Mouse (Mus musculus) CD4-positive, CD25-positive, alpha-beta regulatory T cell, adult 4 months (primary cell): ENCODE data around the gene Cbr4. TPM values are rescaled to one million over a fixed set of nuclear protein-coding genes. Genes with fewer than 3 reads are reported as not detected.

ENCODE experiments used
- ATAC-seq: one replicate; pipeline ENCODE4 v1.8.0; 2017
- polyA plus RNA-seq, 2 experiments: library from polyadenylated mRNA; unstranded; fragments of 100-300 nt; shearing (Covaris generic); gene quantifications; one replicate each; pipeline ENCODE4 v1.2.1; 2017

Cbr4 gene
- polyA plus RNA-seq, 2 experiments from 2014 or later, result 10.4 to 24.3 TPM

DNA sequence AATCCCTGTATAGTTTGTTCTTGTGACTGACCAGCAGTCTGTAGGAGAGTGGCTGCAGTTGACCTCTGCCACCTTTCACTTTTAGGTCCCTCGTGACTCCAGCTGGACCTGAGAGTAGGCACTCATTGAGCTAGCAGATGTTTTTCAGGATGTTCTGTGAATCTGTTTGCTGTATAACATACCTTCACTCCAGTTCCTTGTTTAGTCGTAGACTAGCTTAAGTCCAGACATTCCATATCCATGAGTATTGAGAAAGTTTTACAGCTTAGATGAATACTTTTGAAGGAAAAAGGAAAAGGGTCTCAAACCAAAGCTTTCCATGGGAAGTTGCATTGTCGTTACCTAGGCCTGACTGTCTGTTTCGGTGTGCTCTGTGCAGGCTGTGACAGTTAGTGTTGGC, 9.6 kb downstream of the Cbr4 start:
- ATAC-seq, result no peak

DNA sequence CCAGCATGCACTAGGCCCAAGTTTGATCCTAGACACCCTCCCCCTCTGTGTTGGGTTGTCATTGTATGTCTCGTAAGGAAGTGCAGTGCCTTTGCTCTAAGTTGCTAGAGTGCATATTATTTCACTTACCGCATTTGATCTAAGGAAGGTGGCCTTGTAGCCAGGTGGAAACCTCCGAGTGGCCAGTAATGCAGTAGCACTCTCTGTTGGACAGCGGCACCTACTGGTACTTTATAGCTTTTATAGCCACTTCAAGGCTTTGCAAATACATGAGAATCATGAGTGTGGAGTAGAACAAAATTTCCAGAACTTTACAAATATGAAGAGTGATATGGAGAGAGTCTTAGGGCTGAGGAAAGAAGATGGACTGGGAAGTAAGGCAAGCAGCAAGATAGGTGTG, 11.5 kb downstream of the Cbr4 start:
- ATAC-seq, result no peak

DNA sequence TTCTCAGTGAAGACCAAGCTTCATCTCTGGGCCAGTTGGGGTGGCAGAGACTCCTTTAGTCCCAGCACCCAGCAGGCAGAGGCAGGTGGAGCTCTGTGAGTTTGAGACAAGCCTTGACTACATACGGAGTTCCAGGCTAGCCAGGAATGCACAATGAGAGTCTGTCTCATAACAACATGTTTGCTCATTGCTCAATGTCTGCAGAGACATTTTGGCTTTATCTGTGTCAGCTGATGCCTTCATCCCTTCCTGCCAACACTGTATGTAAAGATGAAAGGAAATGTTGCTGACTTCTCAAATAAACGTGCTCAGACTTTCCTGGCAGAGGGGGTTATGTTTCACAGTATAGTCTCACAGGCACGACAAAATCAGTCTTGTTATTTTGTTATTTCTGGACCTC, 13.4 kb downstream of the Cbr4 start:
- no peak for ATAC-seq

DNA sequence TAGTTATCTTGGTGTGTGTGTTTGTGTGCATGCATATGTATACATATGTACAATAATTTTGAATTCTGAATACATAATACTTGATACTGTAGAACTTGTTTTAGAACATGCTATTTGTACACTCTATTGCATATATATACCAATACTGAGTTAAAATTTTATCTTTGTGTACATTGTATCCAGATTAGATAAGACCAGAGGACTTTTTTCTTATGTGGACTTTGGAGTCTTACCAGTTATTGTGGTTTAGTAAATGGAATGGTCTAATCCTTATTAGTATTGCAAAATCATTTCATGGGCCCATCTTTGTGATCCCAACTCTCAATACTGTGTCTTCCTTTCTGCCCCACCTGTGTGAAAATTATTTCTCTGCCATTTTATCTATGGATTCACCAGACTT, 14.7 kb downstream of the Cbr4 start:
- no peak for ATAC-seq

DNA sequence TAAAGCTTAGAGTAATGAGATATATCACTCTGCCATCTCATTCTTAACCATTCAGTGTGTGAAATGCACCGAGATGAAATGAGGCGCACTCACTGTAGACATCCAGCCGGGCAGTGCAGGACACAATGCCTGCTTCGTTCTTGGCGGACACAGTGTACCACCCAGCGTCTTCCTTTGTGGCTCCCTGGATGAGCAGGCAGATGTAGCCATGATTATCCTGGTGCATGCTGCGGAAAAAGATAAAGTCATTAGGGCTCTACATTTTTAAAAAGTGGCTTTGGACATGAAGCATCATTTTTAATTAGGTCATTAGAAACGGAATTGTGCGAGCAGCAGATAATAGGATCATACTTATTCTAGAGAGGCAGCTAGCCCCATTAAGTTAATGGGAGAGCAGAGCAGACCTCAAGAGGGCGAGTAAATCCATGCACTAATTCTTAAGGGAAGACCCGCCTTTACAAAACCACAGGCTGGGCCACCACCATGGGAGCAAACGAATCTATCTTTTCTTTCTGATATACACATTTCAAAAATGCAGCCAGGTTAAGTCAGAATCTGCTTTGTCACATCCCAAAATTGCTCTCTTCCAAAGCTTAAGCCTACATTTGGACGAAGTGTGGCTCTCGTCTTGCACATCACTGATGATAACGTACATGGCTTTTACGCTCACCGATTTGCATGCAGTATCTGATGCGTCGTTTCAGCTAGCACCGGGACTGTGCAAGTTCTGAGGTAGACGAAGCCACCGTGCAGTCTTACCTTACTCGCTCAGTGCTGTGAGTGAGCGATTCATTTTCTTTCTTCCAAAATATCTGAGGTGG, 27.8 kb downstream of the Cbr4 start:
- no peak for ATAC-seq

DNA sequence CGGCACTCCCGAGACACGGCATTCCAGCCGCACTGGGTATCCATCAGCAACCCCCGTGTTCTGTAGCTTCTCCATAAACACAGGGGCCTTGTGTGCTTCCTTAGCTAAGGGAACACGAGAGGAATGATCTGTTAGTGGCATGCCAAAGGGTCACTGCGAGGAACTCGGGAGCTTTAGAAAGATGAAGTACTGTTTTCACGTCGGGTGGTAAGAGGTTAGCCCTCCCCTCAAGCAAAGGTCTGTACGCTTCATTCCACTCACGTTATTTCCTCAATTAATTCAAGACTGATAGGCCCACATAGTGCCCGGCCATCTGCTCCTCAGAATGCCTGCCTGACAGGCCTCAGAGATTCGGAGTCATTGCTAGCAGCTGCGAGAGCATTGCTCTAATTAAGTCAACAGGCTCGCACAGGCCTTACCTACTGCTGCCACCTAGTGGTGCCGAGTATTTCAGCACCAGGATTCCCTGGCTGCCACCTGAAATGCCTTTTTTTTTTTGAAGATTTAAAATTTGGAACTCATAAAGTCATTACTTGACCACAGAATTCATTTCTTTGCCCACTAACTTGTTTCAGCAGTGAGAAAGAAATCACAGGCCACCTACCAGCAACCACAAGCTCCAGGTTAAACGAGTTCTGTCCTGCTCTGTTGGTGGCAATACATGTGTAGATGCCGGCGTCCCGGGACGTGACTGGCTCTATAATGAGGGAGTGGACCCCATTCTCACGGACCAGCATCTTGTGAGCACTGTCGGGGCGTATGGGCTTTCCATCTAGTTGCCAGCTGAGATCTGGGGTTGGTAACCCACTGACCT, 28.6 kb downstream of the Cbr4 start:
- peak; percentile 89 for ATAC-seq

DNA sequence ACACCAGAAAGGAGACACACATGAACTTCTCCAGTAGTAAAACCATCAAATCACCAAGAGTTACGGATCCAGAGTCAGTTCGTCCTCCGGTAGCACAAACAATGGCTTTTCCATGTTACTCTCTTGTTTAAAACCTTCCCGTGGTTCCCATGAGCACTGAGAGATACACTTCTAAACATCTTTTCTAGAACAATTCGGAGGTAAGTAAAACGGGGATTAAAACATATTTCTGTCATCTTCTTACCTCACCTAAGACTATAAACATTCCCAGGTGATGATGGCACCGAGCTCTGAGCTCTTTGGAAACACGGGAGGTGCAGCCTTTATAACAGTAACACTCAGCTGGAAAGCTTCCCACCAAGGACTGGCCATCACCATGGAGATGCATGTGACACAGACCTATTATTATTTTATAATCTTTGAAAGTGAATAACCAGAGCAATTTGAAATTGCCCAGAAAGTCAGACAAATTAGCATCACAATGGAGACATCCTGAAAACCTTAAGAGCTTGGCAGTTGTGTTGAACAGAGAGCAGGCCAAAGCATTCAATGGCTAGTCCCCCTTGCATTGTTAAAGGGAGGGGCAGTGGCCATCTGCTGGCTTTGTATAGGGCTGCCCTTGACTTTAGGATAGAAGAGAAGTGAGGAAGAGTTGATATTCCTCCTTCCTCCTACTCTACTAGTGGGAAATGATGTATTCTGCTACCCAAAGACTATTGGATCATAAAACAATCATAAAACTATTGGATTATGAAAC, 29.4 kb downstream of the Cbr4 start:
- ATAC-seq, result no peak

DNA sequence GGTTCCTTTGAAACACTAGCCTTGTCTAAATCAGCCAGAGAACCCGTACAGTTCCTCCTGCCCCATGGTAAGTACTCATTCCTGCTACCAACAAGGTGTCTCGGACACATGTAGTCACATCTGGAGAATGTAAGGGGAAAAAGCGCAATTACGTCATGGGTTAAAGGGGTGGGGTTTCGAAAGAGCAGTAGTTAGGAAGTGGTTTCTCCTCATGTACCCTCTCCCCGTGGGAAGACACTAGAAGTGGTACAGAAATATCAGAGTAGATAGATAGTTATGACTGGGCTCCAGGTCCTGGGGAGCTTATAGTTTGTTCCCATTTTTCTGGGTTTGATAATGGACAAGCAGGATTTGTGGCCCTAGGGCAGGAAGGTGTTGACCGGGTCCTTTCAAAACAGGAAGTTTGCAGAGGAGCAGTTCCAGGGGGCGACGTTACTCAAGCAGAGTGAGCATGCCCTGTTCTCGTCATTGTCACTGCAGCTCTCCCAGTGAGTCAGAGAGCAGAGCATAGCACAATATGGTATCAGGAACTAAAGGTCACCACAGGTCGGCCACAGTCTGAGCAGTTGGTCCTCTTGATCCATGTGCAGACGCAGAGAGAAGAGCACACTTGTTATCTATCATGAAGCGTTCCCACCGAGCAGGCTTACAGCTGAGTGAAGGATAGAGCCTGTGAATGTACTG, 30.1 kb downstream of the Cbr4 start:
- peak; percentile 64 for ATAC-seq

DNA sequence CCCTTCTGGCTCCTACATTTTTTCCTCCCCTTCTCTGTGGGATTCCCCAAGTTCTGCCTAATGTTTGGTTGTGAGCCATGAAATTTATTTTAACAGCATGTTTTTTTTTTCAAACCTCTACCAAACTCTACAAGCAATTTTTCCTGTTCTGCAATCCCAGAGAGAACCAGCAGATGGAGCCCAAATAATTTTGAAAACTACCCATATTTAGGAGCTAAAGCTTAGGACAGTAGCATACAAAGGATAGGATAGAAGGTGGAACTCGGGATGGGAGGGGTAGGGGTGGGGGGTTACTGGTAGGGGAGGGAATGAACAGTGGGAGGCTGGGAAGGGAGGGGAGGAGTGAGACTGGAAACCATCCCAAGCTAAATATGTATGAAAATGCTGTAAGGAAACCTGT, 34.6 kb downstream of the Cbr4 start:
- ATAC-seq, result peak; percentile 51

DNA sequence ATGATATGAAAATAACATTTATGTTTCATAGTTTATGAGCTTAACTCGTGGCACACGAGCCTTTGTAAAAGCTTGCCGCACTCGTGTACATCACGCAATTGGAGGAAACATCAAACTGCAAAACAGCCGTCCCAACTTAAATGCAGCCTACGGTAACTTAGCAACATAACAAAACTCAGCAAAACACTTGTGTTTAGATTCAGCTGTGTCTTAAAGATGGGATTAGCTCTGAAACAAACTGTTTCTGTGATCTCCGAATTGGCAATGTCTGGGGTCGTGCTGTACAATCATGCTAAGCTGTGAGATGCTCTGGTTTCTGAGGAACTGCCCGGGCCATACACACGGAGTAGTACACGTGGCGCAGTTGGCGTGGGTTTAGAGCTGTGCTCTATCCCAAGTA, 39.5 kb downstream of the Cbr4 start:
- no peak for ATAC-seq

DNA sequence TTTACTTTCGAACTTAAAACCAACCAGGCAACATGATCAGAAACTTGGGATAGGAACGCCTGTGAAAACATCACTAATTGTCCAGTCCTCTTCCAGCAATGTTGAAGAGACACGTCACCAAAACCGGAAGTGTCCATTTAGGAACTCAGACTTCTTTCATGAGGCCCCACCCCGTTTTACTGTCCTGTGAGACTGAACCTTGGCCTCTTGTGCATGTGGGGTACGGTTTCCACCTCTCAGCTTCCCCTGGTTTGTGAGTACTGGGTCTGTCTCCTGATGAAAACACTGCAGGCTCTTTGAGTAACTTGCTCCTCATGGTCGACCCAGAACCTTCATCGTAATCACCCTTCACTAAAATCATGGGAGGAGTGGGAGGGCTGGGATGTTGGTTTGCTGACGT, 40.7 kb downstream of the Cbr4 start:
- no peak for ATAC-seq

DNA sequence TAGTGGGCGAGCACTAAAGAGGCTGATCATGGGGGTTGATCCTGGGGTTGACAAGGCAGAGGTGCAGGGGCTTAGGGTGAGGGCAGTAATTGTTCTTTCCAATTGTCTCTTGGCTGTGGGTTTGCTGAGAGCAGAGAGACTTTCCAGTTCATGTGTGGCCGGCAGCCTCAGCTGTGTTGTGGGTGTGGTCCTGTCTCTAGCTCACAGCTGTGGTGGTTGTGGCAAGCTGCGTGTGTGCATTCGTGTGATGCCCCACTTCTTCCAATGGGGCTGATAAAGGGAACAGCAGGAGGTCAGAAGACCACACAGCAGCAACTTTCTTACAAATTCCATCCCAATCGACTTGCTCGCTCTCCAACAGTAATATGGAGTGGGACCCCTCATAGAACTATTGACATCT, 41.1 kb downstream of the Cbr4 start:
- ATAC-seq, result no peak

DNA sequence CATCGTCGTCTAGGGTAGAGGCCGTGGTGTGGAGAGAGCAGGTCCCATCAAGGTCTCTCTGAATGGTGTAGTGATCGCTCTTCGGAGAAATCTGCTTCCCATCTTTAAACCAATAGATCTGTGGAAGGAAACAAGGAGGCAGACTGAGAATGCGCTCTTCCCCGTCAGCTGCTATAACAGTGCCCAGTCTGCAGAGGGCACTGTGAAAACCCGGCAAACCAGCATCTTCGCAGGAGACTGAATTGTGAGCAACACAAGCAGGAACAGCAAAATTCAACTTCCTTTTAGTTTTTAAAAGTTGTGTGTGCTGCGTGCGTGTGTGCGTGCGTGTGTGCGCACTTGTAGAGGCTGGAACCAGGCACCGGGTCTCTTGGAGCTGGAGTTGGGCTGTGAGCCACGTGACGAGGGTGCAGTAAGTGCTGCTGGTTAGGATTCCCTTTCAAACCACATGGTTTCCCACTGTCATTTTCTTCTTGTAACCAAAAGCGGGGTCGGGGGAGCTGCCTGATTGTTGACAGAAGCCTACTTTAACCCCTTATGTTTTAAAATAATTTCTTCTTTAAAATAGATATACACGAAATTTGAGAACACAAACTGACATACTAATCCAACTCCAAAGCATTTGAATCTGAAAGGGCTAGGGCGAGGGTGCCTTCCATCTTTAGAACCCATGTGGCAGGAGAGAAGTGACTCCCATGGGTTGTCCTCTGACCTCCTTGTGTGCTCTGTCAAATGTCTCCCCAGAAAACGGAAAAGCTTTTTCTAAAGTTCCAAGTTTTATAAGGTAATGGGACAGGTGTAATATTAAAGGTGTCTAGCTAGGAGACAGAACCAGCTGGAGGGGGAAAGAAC, 44.6 kb downstream of the Cbr4 start:
- ATAC-seq, result no peak

DNA sequence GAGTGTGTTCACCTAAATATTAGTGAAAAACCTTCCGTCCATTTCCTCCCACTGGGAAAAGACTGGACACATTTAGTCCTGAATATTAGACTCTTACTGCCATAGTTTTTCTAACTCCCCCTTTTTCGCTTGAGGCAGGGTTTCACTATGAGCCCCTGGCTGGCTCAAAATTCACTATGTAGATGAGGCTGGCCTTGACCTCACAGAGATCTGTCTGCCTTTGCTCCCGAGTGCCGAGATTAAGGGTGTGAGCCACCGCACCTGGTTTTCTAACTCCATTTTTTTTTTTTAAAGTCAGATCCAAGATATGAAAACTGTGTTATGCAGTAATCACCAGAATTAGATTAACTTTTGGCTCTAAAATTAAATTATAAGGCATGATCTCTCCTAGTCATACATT, 45.3 kb downstream of the Cbr4 start:
- no peak for ATAC-seq

DNA sequence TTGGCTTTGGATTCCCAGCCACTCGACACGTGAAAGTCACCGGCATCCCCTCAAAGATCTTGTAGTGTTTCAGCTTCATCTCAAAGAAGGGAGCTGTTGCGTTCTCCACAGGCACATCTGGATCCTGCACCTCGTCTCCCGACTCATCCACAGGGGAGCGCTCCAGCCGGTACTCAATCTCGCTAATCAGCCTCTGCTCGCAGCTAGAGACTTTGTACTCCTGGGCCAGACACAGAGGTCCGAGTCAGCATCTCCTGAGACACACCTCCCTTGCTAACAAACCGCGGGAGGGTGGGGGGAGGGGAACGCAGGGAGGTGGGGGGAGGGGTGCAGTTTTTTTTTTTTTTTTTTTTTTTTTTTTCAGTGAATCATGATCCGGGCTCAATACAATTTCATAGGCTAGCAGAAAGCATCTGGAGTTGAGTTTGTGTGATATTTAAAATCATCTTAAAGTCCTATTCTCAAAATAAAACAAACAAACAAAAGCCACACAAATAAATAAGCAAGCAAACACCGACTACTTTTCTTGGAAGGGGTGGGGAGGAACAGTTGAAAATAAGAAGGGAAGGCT, 45.9 kb downstream of the Cbr4 start:
- ATAC-seq, result no peak

DNA sequence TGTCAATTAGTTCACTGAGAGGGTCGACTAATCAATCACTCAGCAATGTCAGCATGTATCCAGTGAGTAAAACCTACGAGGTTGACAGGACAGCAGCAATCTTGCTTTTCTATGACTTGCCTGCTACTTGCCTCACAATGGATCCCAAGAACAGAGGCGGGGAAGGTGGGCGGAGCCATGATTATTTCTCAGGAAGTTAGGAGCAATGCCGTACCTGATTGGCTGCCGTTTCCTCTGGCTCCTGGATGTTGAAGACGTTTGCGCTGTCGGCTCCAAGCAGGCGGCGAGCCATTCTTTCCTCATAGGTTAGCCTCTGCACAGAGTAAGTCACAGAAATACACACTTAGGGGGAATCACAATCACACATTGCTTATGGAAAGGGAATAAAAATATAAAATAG, 47.9 kb downstream of the Cbr4 start:
- ATAC-seq, result no peak

DNA sequence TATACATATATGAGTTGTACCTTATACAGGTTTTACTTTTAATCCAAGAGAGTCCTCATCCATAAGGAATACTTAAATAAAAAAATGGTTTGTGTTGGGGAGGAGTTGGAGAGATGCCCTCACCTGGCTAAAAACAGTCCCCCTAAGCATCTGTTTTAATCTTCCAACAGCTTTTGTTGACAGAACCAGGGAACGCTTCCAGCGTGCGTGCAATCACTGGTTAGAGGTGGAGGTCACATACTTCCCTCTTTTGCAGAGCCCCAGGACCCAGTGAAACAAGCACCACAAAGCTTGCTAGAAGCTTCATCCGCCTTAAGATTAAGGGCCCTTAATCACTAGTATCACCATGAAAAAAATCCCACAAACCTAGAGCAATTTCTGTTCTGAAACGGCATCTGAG, 49.9 kb downstream of the Cbr4 start:
- ATAC-seq, result no peak

DNA sequence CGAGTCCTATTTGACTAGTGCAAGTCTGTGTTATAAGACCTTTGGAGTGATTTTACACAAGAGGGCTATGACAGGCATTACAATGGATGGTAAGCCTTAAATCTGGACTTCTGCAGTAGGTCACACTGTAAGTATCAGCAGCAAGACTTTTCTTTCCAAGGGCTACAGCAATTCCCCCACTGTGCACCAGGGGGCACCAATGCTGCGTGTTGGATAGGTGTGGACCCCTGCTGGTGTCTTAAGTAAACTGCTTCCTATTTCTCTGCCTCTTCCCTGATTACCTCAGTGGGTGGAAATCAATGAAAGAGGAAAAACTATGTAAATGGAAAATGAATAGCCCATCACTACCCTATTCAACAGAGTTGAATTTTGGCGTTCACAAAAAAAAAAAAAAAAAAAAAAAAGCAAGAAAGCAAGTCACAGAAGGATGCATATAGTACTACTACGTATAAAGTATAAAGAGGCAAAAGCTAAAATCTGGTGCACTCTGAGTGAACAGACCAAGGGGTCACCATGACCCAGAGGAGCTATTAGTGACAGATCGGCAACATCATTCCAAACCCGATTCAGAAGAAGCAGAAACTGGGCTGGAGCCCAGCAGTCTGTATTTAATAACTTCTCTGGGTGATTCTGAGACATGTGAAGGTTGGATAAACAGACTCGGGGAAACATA, 52.4 kb downstream of the Cbr4 start:
- peak; percentile 99 for ATAC-seq

DNA sequence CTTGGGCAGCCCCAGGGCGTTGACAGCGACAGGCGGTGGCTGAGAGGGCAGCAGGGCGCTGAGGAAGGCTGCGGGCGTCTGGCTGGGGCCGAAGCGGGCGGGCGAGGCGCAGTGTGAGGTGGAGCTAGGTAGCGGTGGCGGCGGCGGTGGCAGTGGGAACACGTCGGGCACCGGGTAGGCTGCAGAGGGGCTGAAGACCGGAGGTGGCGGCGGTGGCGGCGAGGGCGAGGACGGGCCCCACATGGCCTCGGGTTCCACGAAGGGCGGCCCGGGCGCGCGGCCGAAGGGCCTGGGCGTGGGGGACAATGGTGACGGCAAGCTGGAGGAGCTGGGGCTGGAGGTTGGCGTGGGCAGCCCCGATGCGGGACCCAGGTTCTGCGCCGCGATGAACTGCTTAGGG, 62.1 kb downstream of the Cbr4 start:
- no peak for ATAC-seq

DNA sequence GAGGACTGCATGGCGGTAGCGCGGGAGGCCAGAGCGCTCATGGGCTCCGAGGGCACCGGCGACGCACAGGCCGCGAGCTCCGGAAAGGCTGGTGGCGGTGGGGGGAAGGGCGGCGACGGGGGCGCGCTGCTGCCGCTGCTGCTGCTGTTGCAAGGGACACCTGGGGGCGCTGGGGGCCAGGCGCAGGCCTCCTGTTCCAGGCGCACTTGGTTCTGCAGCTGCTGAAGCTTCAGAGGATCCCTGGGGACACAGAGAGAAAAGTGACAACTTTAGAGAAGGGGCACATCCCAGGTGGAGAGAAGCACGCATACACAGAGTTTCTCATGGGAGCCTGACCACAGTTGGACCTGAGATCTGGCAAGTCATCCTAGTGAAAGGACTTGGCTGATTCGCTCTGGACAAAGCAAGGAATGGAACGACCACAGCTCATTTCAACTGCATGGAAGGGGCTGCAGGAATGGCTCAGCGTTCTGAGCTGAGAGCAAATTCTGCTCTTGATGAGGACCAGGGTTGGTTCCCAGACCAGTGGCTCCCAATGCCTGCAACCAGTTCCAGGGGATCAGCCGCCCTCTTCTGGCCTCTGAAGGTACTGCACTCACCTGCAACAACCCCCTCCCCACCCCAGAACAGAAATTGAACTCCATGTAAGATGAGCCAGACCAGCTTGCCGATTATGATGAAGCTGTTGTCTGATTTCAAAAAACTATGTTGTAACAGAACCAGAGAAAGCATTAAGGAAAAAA, 62.6 kb downstream of the Cbr4 start:
- no peak for ATAC-seq
